28 mouse cellular contexts compared by ENCODE assay signal in genomic region chr19:28442161-28442560, GRCm38 (mm10).
"Had no signal": no experiment of that assay in that cellular context is flagged by ENCODE, and none has a peak within 500 bp of the region (broad histone marks: within the 10 kb centered on the region; RNA-seq: fewer than 3 reads in every experiment).

No protein-coding gene starts in this region.

- H3K4me3 ChIP-seq: embryonic facial prominence, embryonic 10.5 days; embryonic facial prominence, embryonic 12.5 days; embryonic facial prominence, embryonic 13.5 days; embryonic facial prominence, embryonic 15.5 days; erythroblast, embryonic 14.5 days; forebrain, embryonic 10.5 days; forebrain, embryonic 12.5 days; forebrain, embryonic 13.5 days; forebrain, embryonic 15.5 days; gastrocnemius, adult 2 months had no signal

- H3K9me3 ChIP-seq: embryonic facial prominence, embryonic 10.5 days; embryonic facial prominence, embryonic 12.5 days; embryonic facial prominence, embryonic 13.5 days; embryonic facial prominence, embryonic 15.5 days; forebrain, embryonic 10.5 days; forebrain, embryonic 12.5 days; forebrain, embryonic 13.5 days; forebrain, embryonic 15.5 days had no signal

- H3K9ac ChIP-seq: embryonic facial prominence, embryonic 12.5 days; embryonic facial prominence, embryonic 13.5 days; embryonic facial prominence, embryonic 15.5 days; forebrain, embryonic 12.5 days; forebrain, embryonic 13.5 days; forebrain, embryonic 15.5 days; forebrain, postnatal 0 days had no signal

- H3K27ac ChIP-seq: embryonic facial prominence, embryonic 10.5 days; embryonic facial prominence, embryonic 12.5 days; embryonic facial prominence, embryonic 13.5 days; embryonic facial prominence, embryonic 15.5 days; forebrain, embryonic 10.5 days; forebrain, embryonic 12.5 days; forebrain, embryonic 13.5 days; forebrain, embryonic 15.5 days; gastrocnemius, adult 2 months had no signal

- H3K4me2 ChIP-seq: embryonic facial prominence, embryonic 12.5 days; embryonic facial prominence, embryonic 13.5 days; embryonic facial prominence, embryonic 15.5 days; forebrain, embryonic 12.5 days; forebrain, embryonic 13.5 days; forebrain, embryonic 15.5 days had no signal

- H3K4me1 ChIP-seq: embryonic facial prominence, embryonic 10.5 days; embryonic facial prominence, embryonic 12.5 days; embryonic facial prominence, embryonic 13.5 days; embryonic facial prominence, embryonic 15.5 days; forebrain, embryonic 10.5 days; forebrain, embryonic 12.5 days; forebrain, embryonic 13.5 days; forebrain, embryonic 15.5 days had no signal

- ATAC-seq: forebrain, embryonic 13.5 days; forebrain, embryonic 14.5 days; forebrain, embryonic 15.5 days; forebrain, embryonic 16.5 days; forebrain, postnatal 0 days had no signal

- H3K27me3 ChIP-seq: embryonic facial prominence, embryonic 13.5 days; embryonic facial prominence, embryonic 15.5 days; forebrain, embryonic 12.5 days; forebrain, embryonic 13.5 days; forebrain, embryonic 15.5 days had no signal

- H3K36me3 ChIP-seq: embryonic facial prominence, embryonic 10.5 days; embryonic facial prominence, embryonic 12.5 days; embryonic facial prominence, embryonic 13.5 days; embryonic facial prominence, embryonic 15.5 days; forebrain, embryonic 10.5 days; forebrain, embryonic 12.5 days; forebrain, embryonic 15.5 days had no signal

- DNase-seq: cerebellum, adult 18-20 months; cerebellum, adult 2 months; cerebellum, adult 8-10 months; cerebellum, adult 9-10 months; cerebellum, adult 9-11 months; cerebellum, postnatal 10 days; cerebellum, postnatal 14 days; cerebellum, postnatal 25 days; cerebellum, postnatal 36 days; embryo, embryonic 11 days; forebrain, postnatal 0 days; gastrocnemius, adult 2 months; gastrocnemius, postnatal 10 days; gastrocnemius, postnatal 14 days; gastrocnemius, postnatal 25 days; gastrocnemius, postnatal 36 days; heart, adult 11 months had no signal
